In genomic region chr16:21269775-21270174, GRCm38 (mm10) we compare ENCODE assay signal across 28 mouse cellular contexts.
DNase-seq lines count a peak whose midpoint lies in the region; ATAC-seq lines count a peak whose summit lies in the region.
"Had no signal": no experiment of that assay in that cellular context is flagged by ENCODE, and none has a peak within 500 bp of the region (broad histone marks: within the 10 kb centered on the region; RNA-seq: fewer than 3 reads in every experiment).

No protein-coding gene starts in this region.

- H3K9ac ChIP-seq in heart, embryonic 13.5 days, result no peak overlapping the region
- no peak overlapping the region for H3K9ac ChIP-seq in stomach, embryonic 16.5 days (ENCODE audit: low read length)
- H3K9ac ChIP-seq: embryonic facial prominence, embryonic 12.5 days; forebrain, postnatal 0 days; liver, embryonic 12.5 days; liver, postnatal 0 days; midbrain, embryonic 12.5 days; neural tube, embryonic 13.5 days had no signal

- no peak overlapping the region for H3K4me3 ChIP-seq in heart, embryonic 13.5 days
- H3K4me3 ChIP-seq in embryonic facial prominence, embryonic 10.5 days, result no peak overlapping the region
- H3K4me3 ChIP-seq in limb, embryonic 10.5 days, result no peak overlapping the region
- H3K4me3 ChIP-seq in stomach, embryonic 16.5 days (replicated peaks; ENCODE audit: low read length), result no peak overlapping the region
- H3K4me3 ChIP-seq: embryonic facial prominence, embryonic 12.5 days; liver, embryonic 12.5 days; midbrain, embryonic 12.5 days; neural tube, embryonic 13.5 days had no signal

- WGBS in heart, embryonic 13.5 days, result 64% methylated on average over 8 of the region's 8 CpGs
- 56% methylated on average over 8 of the region's 8 CpGs for WGBS in embryonic facial prominence, embryonic 10.5 days
- WGBS in limb, embryonic 10.5 days, result 70% methylated on average over 8 of the region's 8 CpGs
- WGBS in stomach, embryonic 16.5 days, result 50% methylated on average over 8 of the region's 8 CpGs

- no peak for DNase-seq in heart, adult 11 months
- no peak for DNase-seq in embryonic facial prominence, embryonic 10.5 days (ENCODE audit: low spot score)
- DNase-seq in limb, embryonic 10.5 days (ENCODE audit: low spot score), result no peak
- no peak for DNase-seq in cerebellum, adult 8-10 months
- no peak for DNase-seq in liver
- DNase-seq: adrenal gland, adult 8-10 months; B cell, adult 2 months; cerebellum, adult 2 months; cerebellum, postnatal 36 days; forebrain, postnatal 0 days; gastrocnemius, postnatal 10 days; kidney, adult 8-10 months; kidney, postnatal 4 days; left cerebral cortex, postnatal 4 days; liver, postnatal 0 days; lung, postnatal 36 days; thymus, adult 18-20 months; thymus, postnatal 25 days had no signal

- no peaks in the 10 kb centered on the region for H3K9me3 ChIP-seq in heart, embryonic 13.5 days
- H3K9me3 ChIP-seq in embryonic facial prominence, embryonic 10.5 days, result no peaks in the 10 kb centered on the region
- no peaks in the 10 kb centered on the region for H3K9me3 ChIP-seq in limb, embryonic 10.5 days (replicated peaks)
- H3K9me3 ChIP-seq in stomach, embryonic 16.5 days (replicated peaks; ENCODE audit: control insufficient read depth, low read length), result no peaks in the 10 kb centered on the region
- H3K9me3 ChIP-seq: embryonic facial prominence, embryonic 12.5 days; liver, embryonic 12.5 days; midbrain, embryonic 12.5 days; neural tube, embryonic 13.5 days had no signal

- no peaks in the 10 kb centered on the region for H3K27me3 ChIP-seq in heart, embryonic 13.5 days (replicated peaks)
- H3K27me3 ChIP-seq in embryonic facial prominence, embryonic 10.5 days (replicated peaks; ENCODE audit: low read depth, poor library complexity, severe bottlenecking), result no peaks in the 10 kb centered on the region
- no peaks in the 10 kb centered on the region for H3K27me3 ChIP-seq in limb, embryonic 10.5 days (ENCODE audit: low read depth, poor library complexity, severe bottlenecking)
- H3K27me3 ChIP-seq in stomach, embryonic 16.5 days (ENCODE audit: control insufficient read depth, insufficient read depth, low read length), result no peaks in the 10 kb centered on the region
- H3K27me3 ChIP-seq: embryonic facial prominence, embryonic 12.5 days; liver, embryonic 12.5 days; midbrain, embryonic 12.5 days; neural tube, embryonic 13.5 days had no signal

- peaks cover 53% of the 10 kb centered on the region for H3K4me1 ChIP-seq in heart, embryonic 13.5 days
- H3K4me1 ChIP-seq in embryonic facial prominence, embryonic 10.5 days, result peaks cover 62% of the 10 kb centered on the region
- peaks cover 56% of the 10 kb centered on the region for H3K4me1 ChIP-seq in limb, embryonic 10.5 days
- H3K4me1 ChIP-seq in stomach, embryonic 16.5 days (ENCODE audit: control insufficient read depth, insufficient read depth, low read length), result peaks cover 25% of the 10 kb centered on the region

- H3K36me3 ChIP-seq in heart, embryonic 13.5 days, result no peaks in the 10 kb centered on the region
- H3K36me3 ChIP-seq in embryonic facial prominence, embryonic 10.5 days (replicated peaks), result no peaks in the 10 kb centered on the region
- H3K36me3 ChIP-seq in limb, embryonic 10.5 days, result no peaks in the 10 kb centered on the region
- H3K36me3 ChIP-seq in stomach, embryonic 16.5 days (ENCODE audit: control insufficient read depth, insufficient read depth, low read length), result no peaks in the 10 kb centered on the region
- H3K36me3 ChIP-seq: embryonic facial prominence, embryonic 12.5 days; liver, embryonic 12.5 days; midbrain, embryonic 12.5 days; neural tube, embryonic 13.5 days had no signal

- peak overlapping the region; percentile 87 for H3K27ac ChIP-seq in heart, embryonic 13.5 days (replicated peaks)
- H3K27ac ChIP-seq in embryonic facial prominence, embryonic 10.5 days (replicated peaks), result peak overlapping the region; percentile 3; the same call in 1 of the 2 replicates
- H3K27ac ChIP-seq in limb, embryonic 10.5 days, result peak overlapping the region; percentile 64
- H3K27ac ChIP-seq in stomach, embryonic 16.5 days (ENCODE audit: low read length), result peak overlapping the region; percentile 42
- H3K27ac ChIP-seq: embryonic facial prominence, embryonic 12.5 days; hindbrain, postnatal 0 days; kidney, postnatal 0 days; liver, embryonic 12.5 days; midbrain, embryonic 12.5 days; neural tube, embryonic 13.5 days had no signal

- no peak for ATAC-seq in heart, embryonic 13.5 days (ENCODE audit: extremely low read depth, insufficient number of reproducible peaks, low FRiP score, low TSS enrichment)
- ATAC-seq in stomach, embryonic 16.5 days (ENCODE audit: insufficient read depth, low FRiP score), result peak; percentile 37; the same call in 1 of the 2 replicates
- ATAC-seq: activated CD4-positive, CD25-positive, alpha-beta regulatory T cell, adult 4 months; forebrain, postnatal 0 days; hindbrain, postnatal 0 days; intestine, embryonic 16.5 days; liver, embryonic 12.5 days; liver, postnatal 0 days had no signal

- H3K4me2 ChIP-seq in heart, embryonic 13.5 days, result no peak overlapping the region
- H3K4me2 ChIP-seq in stomach, embryonic 16.5 days (ENCODE audit: low read depth, low read length), result no peak overlapping the region
- H3K4me2 ChIP-seq: embryonic facial prominence, embryonic 12.5 days; liver, embryonic 12.5 days; midbrain, embryonic 12.5 days; neural tube, embryonic 13.5 days had no signal

Comparison
In these comparisons a context has a peak if more than half of its experiments do, and no peak if none do; other contexts are left out.
1. H3K27ac ChIP-seq: peak in every context shown above with its lines; median percentile 87 in heart, embryonic 13.5 days; 64 in limb, embryonic 10.5 days; 42 in stomach, embryonic 16.5 days; 3 in embryonic facial prominence, embryonic 10.5 days.